ENCODE assay signal across 8 mouse cellular contexts in the genomic region with DNA sequence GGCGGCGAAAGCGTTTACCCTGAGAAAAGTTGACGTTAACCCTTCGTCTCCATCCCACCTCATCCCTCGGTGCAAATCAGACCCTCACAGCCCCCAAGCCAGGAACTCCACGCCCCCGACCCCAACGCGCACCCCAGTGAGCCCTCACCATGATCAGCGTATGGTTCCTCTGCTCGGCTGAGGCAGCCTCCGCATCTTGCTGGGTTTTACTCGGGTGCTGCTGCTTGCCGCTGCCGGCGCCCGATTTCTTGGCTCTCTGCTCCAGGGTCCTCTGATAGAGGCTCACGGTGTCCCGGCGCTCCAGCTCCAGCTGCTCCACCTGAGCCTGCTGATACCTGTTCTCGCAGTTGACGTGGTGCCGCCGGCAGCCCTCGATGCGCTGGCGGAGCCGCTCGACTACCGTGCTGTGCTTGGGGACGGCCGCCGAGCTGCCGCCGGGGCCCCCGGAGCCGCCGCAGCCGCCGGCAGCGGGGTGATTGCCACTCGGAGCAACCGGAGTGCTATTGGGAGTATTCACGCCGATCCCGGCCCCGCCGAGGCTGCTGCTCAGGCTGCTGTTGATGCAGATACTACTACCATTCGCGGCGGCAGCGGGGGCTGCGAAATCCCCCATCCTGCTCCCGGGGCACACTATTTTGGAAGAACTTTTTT. TPM values are rescaled to one million over a fixed set of nuclear protein-coding genes. Genes with fewer than 3 reads are reported as not detected.
A peak's percentile ranks its signal among the peaks of the same experiment; 100 is the strongest.
DNase-seq lines count a peak whose midpoint lies in the region; ATAC-seq and TF ChIP-seq lines count a peak whose summit lies in the region.

No protein-coding gene starts in this region.

- H3K9me3 ChIP-seq in ES-E14 (ENCODE audit: control insufficient read depth, insufficient read depth, low read depth, low read length): no peaks in the 10 kb centered on the region
- H3K9me3 ChIP-seq in forebrain, postnatal 0 days (ENCODE audit: low read length): no peaks in the 10 kb centered on the region
- no peaks in the 10 kb centered on the region for H3K9me3 ChIP-seq in lung, embryonic 14.5 days (ENCODE audit: low read depth, low read length)

- H3K9ac ChIP-seq in ES-E14 (ENCODE audit: insufficient read depth, low read depth, low read length, poor library complexity, severe bottlenecking): peak overlapping the region; percentile 59; the same call in 1 of the 2 replicates
- peak overlapping the region; percentile 88 for H3K9ac ChIP-seq in forebrain, postnatal 0 days
- peak overlapping the region; percentile 88 for H3K9ac ChIP-seq in lung, embryonic 14.5 days

- no peaks in the 10 kb centered on the region for H3K4me1 ChIP-seq in ES-E14 (ENCODE audit: control insufficient read depth in 2 of 2, insufficient read depth in 2 of 2, low read length in 2 of 2, poor library complexity in 1 of 2)
- no peaks in the 10 kb centered on the region for H3K4me1 ChIP-seq in forebrain, postnatal 0 days (ENCODE audit: insufficient read depth)
- H3K4me1 ChIP-seq in lung, embryonic 14.5 days (ENCODE audit: insufficient read depth): peaks cover 14% of the 10 kb centered on the region; the same call in 1 of the 2 replicates

- H3K27me3 ChIP-seq in forebrain, postnatal 0 days (ENCODE audit: insufficient read depth, low read length): no peaks in the 10 kb centered on the region
- no peaks in the 10 kb centered on the region for H3K27me3 ChIP-seq in lung, embryonic 14.5 days (ENCODE audit: insufficient read depth, low read length)

- in situ Hi-C loops in ES-E14 (cut with MboI; ENCODE audit: low sequenced_read_pairs in 2 of 2, unreplicated experiment in 2 of 2): no loop called here

- peak overlapping the region; percentile 98 for H3K4me2 ChIP-seq in forebrain, postnatal 0 days (ENCODE audit: low read depth)
- peak overlapping the region; percentile 70 for H3K4me2 ChIP-seq in lung, embryonic 14.5 days

- peak overlapping the region; percentile 67 to 83 for H3K4me3 ChIP-seq in ES-E14 (ENCODE audit: insufficient read depth in 1 of 2, low read depth in 1 of 2, low read length in 2 of 2, poor library complexity in 1 of 2, severe bottlenecking in 1 of 2)
- peak overlapping the region; percentile 76 for H3K4me3 ChIP-seq in forebrain, postnatal 0 days (ENCODE audit: low read depth, low read length)
- H3K4me3 ChIP-seq in lung, embryonic 14.5 days (ENCODE audit: low read depth, low read length): peak overlapping the region; percentile 68

- no peak for TF ChIP-seq CTCF in forebrain, postnatal 0 days (IDR thresholded peaks at IDR 0.05; ENCODE audit: low read depth)
- no peak for TF ChIP-seq CTCF in lung, embryonic 14.5 days (IDR thresholded peaks at IDR 0.05; ENCODE audit: low read depth)

- no peak overlapping the region for H3K27ac ChIP-seq in ES-E14 (ENCODE audit: insufficient read depth, low read depth, low read length, poor library complexity, severe bottlenecking)
- peak overlapping the region; percentile 98 for H3K27ac ChIP-seq in forebrain, postnatal 0 days (ENCODE audit: low read depth, low read length)
- peak overlapping the region; percentile 99 for H3K27ac ChIP-seq in lung, embryonic 14.5 days (ENCODE audit: low read depth)

- H3K36me3 ChIP-seq in ES-E14 (ENCODE audit: control insufficient read depth, insufficient read depth, low read length, poor library complexity, severe bottlenecking): no peaks in the 10 kb centered on the region
- H3K36me3 ChIP-seq in forebrain, postnatal 0 days (ENCODE audit: insufficient read depth): no peaks in the 10 kb centered on the region
- no peaks in the 10 kb centered on the region for H3K36me3 ChIP-seq in lung, embryonic 14.5 days (ENCODE audit: insufficient read depth)

- no peak for DNase-seq in ES-E14 (ENCODE audit: low read depth, low spot score)
- peak; percentile 32 for DNase-seq in c-Kit-positive CD71-positive TER-119-negative erythroid progenitor cells, embryonic 14.5 days (ENCODE audit: low read depth)
- DNase-seq in forebrain, postnatal 0 days: peak; percentile 49
- peak; percentile 57 for DNase-seq in heart, postnatal 4 days
- peak; percentile 21 to 43 for DNase-seq in layer of hippocampus, adult 8-10 months (ENCODE audit: low spot score in 2 of 2)
- peak; percentile 65 for DNase-seq in lung, embryonic 14.5 days
- DNase-seq in ovary, postnatal 14 days (ENCODE audit: low spot score): peak; percentile 41
- peak; percentile 67 for DNase-seq in thymus, postnatal 25 days

- under 1% methylated on average over 55 of the region's 55 CpGs for WGBS in forebrain, postnatal 0 days
- under 1% methylated on average over 55 of the region's 55 CpGs for WGBS in lung, embryonic 14.5 days

- no peak for ATAC-seq in forebrain, postnatal 0 days
- no peak for ATAC-seq in lung, embryonic 14.5 days (ENCODE audit: insufficient read depth)

TF ChIP-seq in ES-E14, 5 proteins besides CTCF, POLR2A, EP300 and RAD21:
- TF ChIP-seq CHD2 (IDR thresholded peaks at IDR 0.05; ENCODE audit: low read depth, low read length) (no peak), ZC3H11A (IDR thresholded peaks at IDR 0.05; ENCODE audit: borderline replicate concordance, low read depth, low read length) (no peak), HCFC1 (IDR thresholded peaks at IDR 0.05; ENCODE audit: borderline replicate concordance, insufficient read depth, low read length) (no peak), MAFK (IDR thresholded peaks at IDR 0.05; ENCODE audit: insufficient read depth, low read depth, low read length) (no peak), ZNF384 (IDR thresholded peaks at IDR 0.05; ENCODE audit: low read depth, low read length) (no peak)

RNA-seq across cellular contexts. Expression of gene Maml3, which starts 1.2 kb away (rescaled TPM):
- total RNA-seq in ES-E14 (2012; rRNA removed): 0.58 and 1.2 TPM in 2 replicates
- 8.4 and 14.9 TPM in 2 replicates for total RNA-seq in forebrain, postnatal 0 days (2014; rRNA removed)
- polyA plus RNA-seq in forebrain, postnatal 0 days (2015; fragmentation: Nextera tagmentation; extraction: Ambion mirVana): 1.8 and 3.1 TPM in 2 replicates
- 1 to 10 TPM; 7.1 TPM for total RNA-seq in heart, postnatal 4 days (2021)
- total RNA-seq in layer of hippocampus, adult 8-10 months (2022): 1 to 10 TPM; 7.0 to 9.3 (median 8.0) TPM
- 8.4 and 9.1 TPM in 2 replicates for polyA plus RNA-seq in lung, embryonic 14.5 days (2014; fragmentation: Nextera tagmentation; extraction: Ambion mirVana)
